Mouse (Mus musculus): ENCODE data around the gene Stoml3. TPM values are rescaled to one million over a fixed set of nuclear protein-coding genes. Genes with fewer than 3 reads are reported as not detected.

Gene Stoml3
- 1 to 10 TPM in 1 of 4 experiments, under 1 TPM in 3; 0.87 to 1.5 (median 0.95) TPM for total RNA-seq (2022)

DNA sequence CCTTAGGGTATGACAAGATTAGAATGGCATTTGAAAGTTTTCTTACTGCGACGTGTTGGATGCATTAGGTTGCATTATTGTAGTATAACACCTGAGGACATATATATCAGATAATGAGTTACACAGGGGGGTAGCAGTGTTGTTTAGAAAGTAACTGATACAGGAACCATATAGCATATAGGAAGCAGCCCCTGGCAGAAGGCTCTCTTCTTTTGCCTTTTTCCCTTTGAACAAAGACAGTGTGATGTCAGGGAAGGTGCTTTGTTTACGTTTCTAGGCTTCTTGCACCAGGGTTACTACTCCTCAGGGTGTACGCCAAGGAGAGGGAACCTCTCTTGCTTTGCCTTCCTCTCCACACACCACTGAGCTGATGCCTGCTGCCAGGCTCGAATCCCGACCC lies at the start of gene Stoml3:
TSS of gene Stoml3 (plus strand) at position 301 of the 400 bp plus-strand sequence.
- DNase-seq (ENCODE audit: low spot score in 2 of 2): no peak

DNA sequence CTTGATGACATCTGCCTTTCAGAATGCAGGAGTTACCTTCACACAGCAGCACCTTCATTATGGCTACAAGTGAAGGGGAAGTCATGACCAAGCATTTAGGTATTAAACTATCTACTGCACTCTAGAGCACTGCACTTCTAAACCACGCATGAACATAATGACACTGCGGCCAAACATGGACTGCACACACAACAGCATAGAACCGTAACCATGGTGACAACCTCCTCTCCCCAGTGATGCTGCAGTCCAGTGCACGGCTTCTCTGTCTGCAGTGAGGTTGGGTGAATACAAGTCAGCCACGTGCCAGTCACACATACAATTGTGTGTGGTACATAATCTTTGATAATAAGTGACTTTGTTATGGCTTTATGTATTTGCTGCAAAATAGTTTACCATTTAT lies 42.9 kb upstream of the Stoml3 start:
- no peak for DNase-seq (ENCODE audit: low spot score in 2 of 2)

DNA sequence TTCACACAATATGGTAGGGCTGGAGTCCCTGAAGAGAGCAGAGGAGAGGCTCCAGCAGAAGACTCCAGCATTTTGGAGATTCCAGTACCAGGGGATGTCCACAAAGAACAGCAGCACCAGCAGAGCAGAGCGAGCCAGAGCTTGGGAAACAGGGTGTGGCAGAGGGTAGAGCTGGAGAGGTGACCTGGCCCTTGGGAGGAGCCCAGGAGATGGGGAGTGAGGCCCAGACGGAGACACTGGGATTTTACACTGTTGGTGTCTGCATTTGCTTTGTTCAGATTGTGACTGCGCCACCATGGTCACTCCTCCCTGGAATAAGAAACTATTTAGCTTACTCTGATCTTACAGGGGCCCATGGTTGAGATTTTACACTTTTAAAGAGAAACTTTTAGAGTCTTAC lies 41.7 kb upstream of the Stoml3 start:
- DNase-seq (ENCODE audit: low spot score in 2 of 2): no peak

DNA sequence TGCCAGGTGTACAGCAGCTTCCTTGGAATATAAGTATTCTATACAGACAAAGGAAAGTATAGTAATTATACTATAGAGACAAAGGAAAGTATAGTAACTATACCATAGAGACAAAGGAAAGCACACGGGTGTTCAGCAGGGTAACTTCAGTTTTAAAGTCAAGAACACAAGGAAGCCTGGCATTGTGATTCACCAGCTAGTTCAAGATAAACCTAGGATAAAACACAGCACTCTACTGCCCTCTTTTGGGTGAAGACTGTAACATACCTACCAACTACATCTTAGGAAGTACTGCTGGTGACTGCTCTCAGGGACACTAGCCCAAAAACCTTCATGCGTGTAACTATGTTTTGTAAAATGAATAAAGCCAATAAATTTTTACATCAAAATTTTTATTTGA lies 40.2 kb upstream of the Stoml3 start:
- DNase-seq (ENCODE audit: low spot score in 2 of 2): peak; percentile 12 to 40

DNA sequence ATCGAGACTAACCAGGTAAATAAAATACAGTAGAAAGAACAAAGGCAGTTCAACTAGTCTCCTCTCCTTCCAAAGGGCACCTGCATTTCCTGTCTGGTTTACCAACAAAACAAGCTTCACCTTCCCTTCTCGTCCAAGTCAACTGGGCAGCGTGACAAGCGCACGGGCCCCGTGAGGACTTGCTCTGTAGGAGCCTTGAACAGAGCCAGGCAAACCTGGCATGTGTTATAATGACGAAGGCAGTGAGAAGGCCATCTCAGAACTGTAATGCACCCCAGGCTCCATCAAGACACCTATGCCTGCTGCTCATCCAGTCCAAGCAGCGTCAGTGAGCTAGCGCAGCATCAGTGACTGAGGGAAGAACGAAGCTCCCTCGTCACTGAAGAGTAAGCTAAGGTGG lies 37.8 kb upstream of the Stoml3 start:
- DNase-seq (ENCODE audit: low spot score in 2 of 2): no peak

DNA sequence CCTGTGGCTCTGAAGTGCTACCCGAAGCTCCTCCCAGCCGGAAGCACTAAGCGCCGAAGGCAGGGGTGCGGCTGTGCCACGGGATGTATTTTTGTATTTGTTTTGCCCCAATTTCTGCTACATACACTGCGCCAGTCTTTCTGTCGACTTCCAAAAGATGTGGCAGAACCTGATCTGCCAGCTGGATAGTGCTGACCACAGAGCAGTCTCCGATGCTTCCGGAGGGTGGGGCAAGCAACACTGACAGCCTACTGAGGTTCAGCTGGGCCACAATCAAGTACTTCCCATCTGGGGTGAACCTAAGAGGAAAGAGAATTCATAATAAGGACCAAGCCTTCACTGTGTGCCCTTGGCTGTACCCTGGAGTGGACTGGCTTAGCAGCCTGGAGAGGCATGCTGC lies 36.1 kb upstream of the Stoml3 start:
- no peak for DNase-seq (ENCODE audit: low spot score in 2 of 2)

DNA sequence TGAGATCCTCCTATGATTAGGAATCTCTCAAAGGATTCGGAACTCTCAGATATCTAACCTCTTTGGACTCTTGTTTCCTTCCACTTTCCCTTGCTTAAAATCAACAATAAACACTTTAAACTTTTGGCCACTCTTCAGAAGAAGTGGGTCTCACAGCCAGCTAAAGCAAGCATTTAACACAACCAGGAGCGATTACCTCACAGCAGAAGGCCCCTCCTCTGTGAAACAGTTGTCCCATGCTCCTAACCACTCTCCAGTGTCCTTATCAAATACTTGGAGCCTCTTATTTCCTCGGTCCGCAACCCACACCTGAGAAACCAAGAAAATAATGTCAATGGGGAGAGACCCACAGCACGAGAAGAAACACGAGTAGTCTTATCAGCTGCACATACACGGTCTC lies 35.1 kb upstream of the Stoml3 start:
- DNase-seq (ENCODE audit: low spot score in 2 of 2): no peak

DNA sequence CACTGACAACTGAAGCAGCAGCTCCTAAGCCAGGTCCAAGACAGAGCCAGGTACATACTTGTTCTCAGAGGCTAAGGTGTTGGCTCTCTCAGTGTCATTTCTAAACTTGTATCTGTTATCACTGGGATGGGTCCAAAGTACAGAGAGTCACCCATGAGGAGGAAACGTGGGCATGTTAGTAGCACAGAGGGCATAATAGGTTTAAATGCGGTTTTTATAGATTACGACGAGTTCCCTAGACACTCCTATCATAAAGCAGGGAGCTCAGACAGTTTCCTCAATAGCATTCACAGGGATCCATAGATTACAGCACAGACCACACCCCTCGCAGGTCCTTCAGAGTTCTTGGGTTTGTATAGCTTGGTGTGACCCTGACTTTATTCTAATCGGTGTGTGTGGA lies 34.4 kb upstream of the Stoml3 start:
- DNase-seq (ENCODE audit: low spot score in 2 of 2): no peak

DNA sequence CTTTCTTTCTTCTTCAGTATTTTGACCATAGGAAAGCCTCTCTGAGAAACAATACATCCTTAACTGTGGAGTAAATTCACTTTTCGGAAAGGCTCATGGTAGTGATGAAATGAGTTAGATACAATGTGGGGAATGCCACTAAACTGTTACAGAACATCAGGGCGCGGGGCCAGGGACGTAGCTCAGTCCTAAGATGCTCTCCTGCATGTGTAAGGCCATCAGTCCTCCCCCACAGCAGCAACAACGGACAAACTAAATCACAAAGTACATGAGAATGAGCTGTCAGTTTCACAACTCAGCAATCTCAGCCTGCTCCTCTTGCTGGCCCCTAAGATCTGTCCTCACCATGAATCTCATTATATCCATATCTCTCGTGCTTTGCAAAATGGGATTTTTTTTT lies 33.9 kb upstream of the Stoml3 start:
- no peak for DNase-seq (ENCODE audit: low spot score in 2 of 2)

DNA sequence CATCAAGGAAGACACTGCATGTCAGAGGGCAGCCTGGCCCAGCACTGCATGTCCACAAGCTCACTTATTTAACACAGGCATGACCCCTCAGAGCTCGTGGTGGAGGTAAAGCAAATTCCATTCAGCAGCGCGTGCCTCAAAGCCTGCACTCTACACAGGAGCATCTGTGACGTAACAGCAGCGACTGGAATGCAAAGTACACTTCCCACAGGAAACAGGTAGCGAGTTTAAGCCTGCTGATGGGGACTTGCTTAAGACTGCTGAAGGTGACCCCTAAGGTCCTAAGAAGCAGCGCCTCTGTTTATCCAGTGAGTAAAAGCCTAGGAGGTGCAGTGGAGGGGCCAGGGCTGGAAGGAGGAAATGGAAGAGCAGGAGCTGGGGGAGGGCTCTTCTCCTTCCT lies 33.5 kb upstream of the Stoml3 start:
- no peak for DNase-seq (ENCODE audit: low spot score in 2 of 2)

DNA sequence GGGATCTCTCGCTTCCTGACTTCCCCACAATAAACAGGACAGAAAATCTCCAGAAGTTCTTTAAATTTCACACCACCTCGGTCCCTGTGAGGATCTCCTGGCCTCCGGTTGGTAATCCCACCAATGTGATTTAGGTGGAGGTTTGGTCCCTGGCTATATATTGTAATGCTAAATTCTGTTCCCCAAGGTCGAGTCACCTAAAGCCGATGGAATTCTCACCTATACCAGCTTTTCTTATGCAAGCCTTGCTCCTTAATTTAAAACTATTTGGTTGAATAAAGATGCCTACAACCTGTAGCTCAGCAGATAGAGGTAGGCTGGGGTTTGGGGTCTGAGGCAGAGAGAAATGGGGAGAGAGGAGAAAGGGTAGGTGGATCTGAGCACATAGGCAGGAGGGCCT lies 30.7 kb upstream of the Stoml3 start:
- DNase-seq (ENCODE audit: low spot score in 2 of 2): no peak

DNA sequence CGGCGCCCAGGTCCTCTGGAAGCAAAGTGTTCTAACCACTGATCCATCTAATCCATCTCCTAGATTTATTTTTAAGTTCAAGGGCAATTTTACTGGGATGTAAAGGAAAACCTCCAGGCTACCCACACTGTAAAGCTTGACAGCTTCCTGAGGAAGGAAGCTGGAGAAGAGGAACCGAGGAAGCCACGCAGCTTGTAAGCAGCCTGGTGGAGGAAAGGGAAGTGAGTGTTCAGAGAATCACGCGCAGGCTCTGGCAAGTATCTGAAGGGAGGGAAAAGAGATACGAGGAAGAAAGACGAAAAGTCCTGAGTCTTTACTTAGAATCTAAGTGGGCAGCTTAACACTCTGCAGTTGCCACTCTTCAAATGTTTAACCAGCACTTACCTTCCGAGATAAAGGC lies 28.3 kb upstream of the Stoml3 start:
- no peak for DNase-seq (ENCODE audit: low spot score in 2 of 2)

DNA sequence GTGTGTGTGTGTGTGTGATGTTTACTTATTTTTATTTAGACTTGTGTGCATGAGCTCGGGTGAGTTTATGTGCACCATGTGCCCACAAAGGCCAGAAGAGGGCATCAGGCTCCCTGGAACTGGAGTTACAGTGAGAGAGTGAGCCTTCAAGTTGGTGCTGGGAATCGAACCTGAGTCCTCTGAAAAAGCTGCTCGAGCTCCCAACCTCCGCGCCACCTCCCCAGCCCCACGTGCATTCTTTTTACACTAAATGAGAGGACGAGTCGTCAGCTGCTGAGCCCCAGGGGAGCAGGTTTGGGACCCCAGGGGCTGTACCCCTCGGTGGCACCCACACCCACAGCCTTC lies 25.8 kb upstream of the Stoml3 start:
- DNase-seq (ENCODE audit: low spot score in 2 of 2): peak in 1 of 2 experiments; percentile 18

DNA sequence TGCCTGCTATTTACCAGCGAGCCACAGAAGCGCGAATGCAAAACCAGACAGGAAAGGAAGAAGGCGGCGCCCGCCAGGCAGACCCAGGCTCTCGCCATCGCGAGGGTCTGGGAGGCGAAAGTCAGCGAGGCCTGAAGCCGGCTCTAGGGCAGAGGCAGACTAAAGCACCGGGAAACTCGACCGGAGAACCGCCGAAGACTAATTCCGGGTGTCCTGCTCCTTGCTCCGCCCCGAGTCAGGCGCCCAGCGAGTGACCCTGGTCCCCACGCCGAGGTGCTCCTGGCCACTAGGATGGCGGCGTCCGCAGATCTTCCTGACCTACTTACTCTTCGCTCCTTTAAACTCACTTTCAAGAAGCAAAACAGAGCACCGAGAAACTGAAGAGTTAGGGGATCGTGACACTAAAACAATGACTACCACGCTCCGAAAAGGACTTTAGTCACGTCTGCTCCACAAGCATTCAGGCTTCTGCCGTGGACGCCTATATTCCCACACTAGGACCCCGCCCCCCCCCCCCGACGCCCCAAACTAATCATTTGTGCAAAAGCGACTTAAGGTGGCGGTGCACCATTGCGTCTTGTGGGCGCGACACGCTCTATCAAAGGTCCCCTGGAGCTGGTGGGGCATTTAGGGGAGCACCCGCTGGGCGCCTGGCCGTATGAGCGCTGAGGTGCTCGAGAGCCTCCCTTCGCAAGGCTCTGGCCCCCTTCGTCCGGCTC lies 25.2 kb upstream of the Stoml3 start, which contains the start of the genes Nhlrc3 and Proser1:
TSS of gene Nhlrc3 (minus strand) at position 287 of the 719 bp plus-strand sequence.
TSS of gene Proser1 (plus strand) at position 621 of the 719 bp plus-strand sequence.
- DNase-seq (ENCODE audit: low spot score in 2 of 2): peak; percentile 94 to 96

DNA sequence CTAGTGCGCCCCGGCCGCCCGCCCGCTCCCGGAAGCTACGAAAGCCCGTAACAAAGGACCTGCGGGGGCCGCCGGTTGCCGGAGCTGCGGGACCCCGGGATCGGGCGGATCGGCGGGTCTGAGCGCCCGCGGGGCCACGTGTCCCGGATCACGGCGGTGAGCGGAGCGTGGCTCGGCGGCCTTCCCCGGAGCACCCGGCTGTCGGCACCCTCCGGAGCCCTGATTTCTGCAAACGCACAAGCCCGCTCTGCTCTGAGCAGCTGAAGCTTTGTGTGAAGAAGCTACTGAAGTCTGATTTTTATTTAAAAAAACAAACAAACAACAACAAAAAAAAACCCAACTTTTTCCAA lies 24.7 kb upstream of the Stoml3 start:
- no peak for DNase-seq (ENCODE audit: low spot score in 2 of 2)

DNA sequence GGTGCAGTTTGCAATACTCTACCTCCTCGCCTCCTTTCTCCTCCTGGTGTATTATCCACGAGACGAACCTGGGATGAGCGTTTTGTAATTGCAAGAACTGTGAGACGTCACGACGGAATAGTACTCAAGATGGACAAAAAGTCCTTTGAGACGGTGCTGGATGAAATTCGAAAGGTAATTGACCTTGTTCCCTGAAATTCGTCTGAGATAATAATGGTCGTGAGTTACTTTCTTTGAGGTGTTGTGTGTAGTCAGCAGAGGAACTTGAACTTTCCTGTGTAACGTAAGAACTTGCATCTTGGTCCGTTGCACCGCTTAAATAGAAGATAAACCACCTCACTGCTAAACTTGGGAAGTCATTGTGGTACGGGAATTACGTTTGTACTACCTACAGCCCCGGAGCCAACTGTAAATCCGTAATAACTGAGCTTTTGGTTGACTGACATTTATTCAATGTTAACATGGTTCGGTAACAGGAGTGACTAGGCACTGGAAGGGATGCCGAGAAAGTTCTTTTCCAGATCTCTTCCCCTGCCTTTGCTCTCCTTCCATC lies 24.2 kb upstream of the Stoml3 start:
- no peak for DNase-seq (ENCODE audit: low spot score in 2 of 2)

DNA sequence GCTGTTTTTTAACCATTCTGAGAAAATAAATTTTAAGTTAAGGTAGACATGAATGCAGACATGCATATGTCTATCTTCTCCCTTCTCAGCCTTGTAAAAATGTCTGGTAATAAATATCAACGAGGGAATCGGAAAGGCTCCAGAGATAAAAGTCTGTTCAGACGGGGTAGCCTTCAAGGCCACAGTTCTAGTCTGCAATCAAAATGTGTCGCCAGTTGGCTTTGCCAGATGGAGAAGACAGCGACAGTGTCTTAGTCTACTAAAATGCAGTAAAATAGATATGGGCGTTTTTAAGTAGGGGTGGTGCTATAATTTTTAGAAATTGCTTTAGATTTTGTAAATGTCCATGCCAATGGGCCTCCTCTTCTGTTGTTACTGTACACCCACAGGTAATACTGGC lies 23.1 kb upstream of the Stoml3 start:
- DNase-seq (ENCODE audit: low spot score in 2 of 2): peak; percentile 23 to 30

DNA sequence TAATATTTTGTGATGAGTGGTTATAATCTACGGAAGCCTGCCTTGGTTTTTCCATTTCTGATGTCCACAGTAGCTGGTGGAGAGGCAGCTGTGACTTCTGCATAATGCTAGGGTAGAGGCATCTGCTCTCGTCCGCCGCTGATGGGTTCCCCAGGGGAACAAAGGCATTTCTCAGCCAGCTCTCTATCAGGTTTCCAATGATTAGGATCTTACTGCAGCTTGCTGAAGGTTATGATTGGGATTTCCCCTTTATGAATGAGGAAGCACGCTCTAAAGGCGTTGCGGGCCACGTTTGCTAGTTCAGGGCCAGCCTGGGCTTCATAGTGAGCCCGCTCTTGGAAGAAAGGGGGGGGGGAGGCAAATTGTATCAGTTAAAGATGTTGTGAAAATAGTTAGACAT lies 22.0 kb upstream of the Stoml3 start:
- no peak for DNase-seq (ENCODE audit: low spot score in 2 of 2)

DNA sequence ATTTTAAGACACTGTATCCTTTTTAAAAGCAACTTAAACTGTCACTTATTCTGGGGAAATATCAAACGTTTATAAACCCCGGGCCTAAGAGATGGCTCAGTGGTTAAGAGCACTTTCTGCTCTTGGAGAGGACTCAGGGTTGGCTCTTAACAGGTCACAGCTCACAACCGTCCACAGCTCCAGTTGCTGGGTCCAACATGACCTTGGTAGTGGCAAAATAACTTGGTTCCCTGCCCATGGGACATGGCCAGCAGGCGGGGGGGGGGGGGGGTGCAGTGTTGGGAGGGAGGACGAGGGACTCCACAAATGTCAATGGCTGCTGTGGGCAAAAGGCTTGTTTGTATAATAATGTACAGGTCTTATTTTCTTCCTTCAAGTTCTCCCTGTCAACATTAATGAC lies 21.1 kb upstream of the Stoml3 start:
- DNase-seq (ENCODE audit: low spot score in 2 of 2): no peak

DNA sequence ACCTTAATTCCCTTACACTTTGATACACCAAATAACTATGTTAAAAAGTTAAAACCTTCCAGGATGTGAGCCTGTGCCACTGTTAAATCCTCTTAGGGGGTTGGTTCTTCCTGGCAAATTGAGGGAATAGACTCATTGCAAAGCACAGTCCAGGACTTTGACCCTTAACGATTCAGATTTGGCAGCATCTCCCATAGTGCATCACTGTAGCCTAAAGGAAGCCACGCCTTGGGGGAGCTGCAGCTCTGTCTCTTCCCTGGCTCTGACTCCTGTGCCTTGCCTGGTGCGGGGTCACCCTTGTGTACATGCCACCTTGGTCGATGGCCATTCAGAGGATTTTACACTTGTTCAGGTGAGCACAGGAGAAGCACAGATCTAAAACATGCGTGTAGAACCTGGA lies 18.8 kb upstream of the Stoml3 start:
- DNase-seq (ENCODE audit: low spot score in 2 of 2): no peak

DNA sequence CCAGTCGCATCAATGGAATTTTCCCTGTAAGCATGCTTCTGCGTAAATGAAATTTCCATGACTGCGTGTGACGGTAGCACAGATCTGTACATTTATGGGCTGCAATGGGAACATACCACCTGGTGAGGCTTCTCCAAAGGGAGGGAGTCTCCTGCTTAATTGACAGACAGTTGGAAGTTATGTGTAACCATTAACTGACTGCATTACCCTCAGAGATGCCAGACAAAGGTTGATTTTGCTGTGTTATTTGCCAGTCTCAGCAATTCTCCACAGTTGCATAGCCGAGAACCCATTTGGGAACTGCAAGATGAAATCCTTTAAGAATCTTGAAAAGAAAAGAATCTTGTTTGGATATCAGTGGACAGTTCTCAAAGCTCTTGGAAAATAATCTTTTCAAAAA lies 16.4 kb upstream of the Stoml3 start:
- DNase-seq (ENCODE audit: low spot score in 2 of 2): no peak

DNA sequence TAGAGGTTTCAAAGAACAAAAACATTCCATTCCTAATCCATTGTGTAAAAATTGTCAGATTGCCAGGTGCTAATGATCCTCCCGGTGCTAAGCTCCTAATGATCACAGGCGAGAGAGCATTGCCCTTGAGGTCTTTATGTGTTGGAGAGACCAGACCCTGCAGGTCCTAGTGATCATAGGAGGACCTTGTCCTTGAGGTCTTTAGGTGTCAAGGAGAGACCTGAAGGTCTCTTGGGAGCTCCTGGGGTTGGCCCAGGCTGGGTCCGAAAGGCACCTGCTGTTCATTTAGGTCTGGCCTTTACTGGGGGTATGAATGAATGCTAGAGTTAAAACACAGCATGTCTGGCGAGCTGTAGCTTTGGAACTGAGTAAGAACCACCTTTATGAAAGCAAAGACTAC lies 14.3 kb upstream of the Stoml3 start:
- DNase-seq (ENCODE audit: low spot score in 2 of 2): no peak

DNA sequence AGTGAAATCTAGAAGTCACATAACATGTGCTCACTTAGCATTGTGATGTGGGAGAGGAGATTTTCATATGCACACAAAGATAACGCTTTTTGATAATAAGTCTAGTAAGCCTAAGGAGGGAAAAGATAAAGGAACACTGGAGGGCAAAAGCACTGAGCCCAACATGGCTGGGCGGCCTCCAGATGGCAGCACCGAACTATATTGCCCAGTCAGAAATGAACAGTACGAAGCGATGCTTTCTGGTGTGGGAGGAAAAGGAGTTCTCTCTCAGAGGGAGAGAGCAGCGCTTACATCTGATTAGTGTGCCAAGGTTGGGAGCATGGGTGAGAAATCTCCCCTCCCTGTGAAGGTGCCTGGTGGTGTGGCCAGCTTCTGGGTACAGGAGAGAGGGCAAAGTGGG lies 12.6 kb upstream of the Stoml3 start:
- DNase-seq (ENCODE audit: low spot score in 2 of 2): peak in 1 of 2 experiments; percentile 31

DNA sequence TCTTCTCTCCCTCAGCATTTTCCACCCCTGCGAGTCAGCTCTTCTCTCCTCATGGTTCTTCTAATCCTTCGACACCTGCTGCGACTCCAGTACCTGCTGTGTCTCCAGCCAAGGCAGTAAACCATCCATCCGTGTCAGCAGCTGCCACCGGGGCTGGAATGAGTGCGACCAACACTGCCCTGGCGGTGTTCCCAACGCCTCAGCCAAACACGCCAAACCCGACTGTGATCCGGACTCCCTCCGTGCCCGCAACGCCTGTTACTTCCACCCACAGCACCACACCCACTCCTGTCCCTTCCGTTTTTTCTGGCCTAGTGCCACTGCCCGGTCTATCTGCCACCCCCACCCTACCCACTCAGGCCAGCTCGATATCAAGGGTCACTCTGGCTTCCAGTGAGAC lies 11.0 kb upstream of the Stoml3 start:
- DNase-seq (ENCODE audit: low spot score in 2 of 2): no peak
